ENCODE assay signal across 18 mouse cellular contexts in the genomic region with DNA sequence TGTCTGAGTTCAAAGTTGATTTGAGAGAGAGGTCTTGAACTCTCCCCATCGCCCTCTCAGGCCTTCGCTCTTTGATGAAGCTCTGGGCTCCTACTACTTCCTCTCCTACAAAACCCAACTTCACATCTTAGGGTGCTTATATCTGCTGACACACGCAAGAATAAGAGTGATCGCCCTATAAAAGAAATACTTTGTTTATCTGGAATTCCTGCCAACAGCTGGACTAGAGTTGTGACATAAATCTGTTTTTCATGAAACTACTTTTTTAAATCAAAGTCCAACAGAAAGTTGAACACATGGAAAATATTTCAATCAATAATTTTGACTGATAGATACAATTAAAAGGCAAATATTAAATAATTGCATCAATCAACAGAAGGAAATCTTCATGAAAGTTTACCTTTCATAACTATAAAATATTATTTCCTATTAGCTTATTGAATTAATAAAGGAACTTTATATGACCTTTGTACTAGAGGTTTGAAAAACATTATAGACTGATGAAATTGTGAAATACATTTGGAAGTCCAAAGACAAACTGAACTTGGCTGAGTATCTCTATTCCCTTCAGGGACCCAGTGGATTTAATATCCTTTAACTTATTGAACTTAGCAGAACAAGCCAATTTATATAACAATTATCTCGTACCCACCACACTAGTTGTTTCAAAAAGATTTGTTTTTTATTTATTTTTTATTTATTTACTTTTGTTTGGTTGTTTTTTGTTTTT.
"Had no signal": no experiment of that assay in that cellular context is flagged by ENCODE, and none has a peak within 500 bp of the region (broad histone marks: within the 10 kb centered on the region; RNA-seq: fewer than 3 reads in every experiment).

No protein-coding gene starts in this region.

- H3K4me1 ChIP-seq: kidney, embryonic 15.5 days; liver, embryonic 13.5 days; megakaryocyte, embryonic 14.5 days; midbrain, embryonic 10.5 days; midbrain, embryonic 13.5 days; neural tube, embryonic 13.5 days; stomach, embryonic 15.5 days had no signal

- H3K9ac ChIP-seq: kidney, embryonic 15.5 days; liver, embryonic 13.5 days; midbrain, embryonic 13.5 days; neural tube, embryonic 13.5 days; stomach, embryonic 15.5 days had no signal

- DNase-seq: kidney, adult 2 months; kidney, postnatal 36 days; layer of hippocampus, postnatal 36 days; liver, embryonic 13.5 days; retina, postnatal 1 day; right cerebral cortex, postnatal 25 days; spleen, adult 18-20 months; thymus, postnatal 25 days had no signal

- H3K4me2 ChIP-seq: kidney, embryonic 15.5 days; liver, embryonic 13.5 days; midbrain, embryonic 13.5 days; neural tube, embryonic 13.5 days; stomach, embryonic 15.5 days had no signal

- H3K36me3 ChIP-seq: kidney, embryonic 15.5 days; liver, embryonic 13.5 days; midbrain, embryonic 10.5 days; midbrain, embryonic 13.5 days; neural tube, embryonic 13.5 days; stomach, embryonic 15.5 days had no signal

- H3K9me3 ChIP-seq: kidney, embryonic 15.5 days; liver, embryonic 13.5 days; megakaryocyte, embryonic 14.5 days; midbrain, embryonic 13.5 days; neural tube, embryonic 13.5 days; stomach, embryonic 15.5 days had no signal

- H3K27me3 ChIP-seq: kidney, embryonic 15.5 days; liver, embryonic 13.5 days; midbrain, embryonic 13.5 days; neural tube, embryonic 13.5 days; stomach, embryonic 15.5 days had no signal

- H3K27ac ChIP-seq: kidney, embryonic 15.5 days; left cerebral cortex, adult 2 months; liver, embryonic 13.5 days; midbrain, embryonic 10.5 days; midbrain, embryonic 13.5 days; neural tube, embryonic 13.5 days; stomach, embryonic 15.5 days had no signal

- ATAC-seq: intestine, postnatal 0 days; midbrain, embryonic 13.5 days; midbrain, embryonic 16.5 days had no signal

- H3K4me3 ChIP-seq: kidney, embryonic 15.5 days; left cerebral cortex, adult 2 months; liver, embryonic 13.5 days; megakaryocyte, embryonic 14.5 days; midbrain, embryonic 10.5 days; midbrain, embryonic 13.5 days; myocyte; neural tube, embryonic 13.5 days; stomach, embryonic 15.5 days had no signal
